Mouse (Mus musculus) spleen, postnatal 36 days (tissue): ENCODE measurements around the gene 2310061I04Rik.

ENCODE experiments used
- DNase-seq, 2 experiments: peaks; one replicate each; pipeline ENCODE4 v3.0.0; 2022; ENCODE audit warnings: low spot score in 2 of 2, mixed read lengths in 1 of 2

2310061I04Rik gene

DNA sequence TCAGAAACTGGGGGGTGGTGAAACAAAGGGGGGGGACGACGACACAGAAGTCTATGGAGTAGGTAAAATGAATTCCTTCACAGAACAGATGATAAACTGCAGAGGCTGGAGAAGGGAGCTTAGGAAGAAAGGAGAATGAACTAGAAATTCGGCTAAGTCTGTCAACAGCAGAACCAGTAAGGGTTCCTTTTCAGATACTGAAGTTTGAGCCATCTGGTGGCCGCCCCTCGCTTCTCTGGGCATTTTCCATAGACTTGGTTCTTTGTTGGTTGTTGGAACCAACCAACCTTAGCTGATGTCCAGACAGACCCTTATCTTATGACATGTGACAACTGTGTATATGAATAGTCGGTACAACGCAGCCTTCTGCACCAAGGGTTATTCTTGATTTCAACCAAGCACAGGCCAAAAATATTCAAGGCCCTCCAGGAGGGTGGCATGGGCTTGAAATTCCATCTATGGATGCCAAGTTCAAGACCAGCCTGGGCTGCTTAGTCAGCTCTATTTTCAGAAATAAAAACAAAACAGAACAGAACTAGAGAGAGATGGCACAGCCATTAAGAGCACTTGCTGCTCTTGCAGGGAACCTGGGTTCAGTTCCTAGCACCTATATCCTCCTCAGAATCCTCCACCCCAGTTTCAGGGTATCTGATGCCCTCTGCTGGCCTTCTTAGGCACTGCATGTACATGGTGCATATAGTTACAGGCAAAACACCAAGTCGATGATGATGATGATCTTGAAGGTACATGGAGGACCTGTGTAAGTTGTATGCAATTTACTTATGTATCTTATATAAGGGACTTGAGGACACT, 26.1 kb downstream of the 2310061I04Rik start:
- no peak for DNase-seq

DNA sequence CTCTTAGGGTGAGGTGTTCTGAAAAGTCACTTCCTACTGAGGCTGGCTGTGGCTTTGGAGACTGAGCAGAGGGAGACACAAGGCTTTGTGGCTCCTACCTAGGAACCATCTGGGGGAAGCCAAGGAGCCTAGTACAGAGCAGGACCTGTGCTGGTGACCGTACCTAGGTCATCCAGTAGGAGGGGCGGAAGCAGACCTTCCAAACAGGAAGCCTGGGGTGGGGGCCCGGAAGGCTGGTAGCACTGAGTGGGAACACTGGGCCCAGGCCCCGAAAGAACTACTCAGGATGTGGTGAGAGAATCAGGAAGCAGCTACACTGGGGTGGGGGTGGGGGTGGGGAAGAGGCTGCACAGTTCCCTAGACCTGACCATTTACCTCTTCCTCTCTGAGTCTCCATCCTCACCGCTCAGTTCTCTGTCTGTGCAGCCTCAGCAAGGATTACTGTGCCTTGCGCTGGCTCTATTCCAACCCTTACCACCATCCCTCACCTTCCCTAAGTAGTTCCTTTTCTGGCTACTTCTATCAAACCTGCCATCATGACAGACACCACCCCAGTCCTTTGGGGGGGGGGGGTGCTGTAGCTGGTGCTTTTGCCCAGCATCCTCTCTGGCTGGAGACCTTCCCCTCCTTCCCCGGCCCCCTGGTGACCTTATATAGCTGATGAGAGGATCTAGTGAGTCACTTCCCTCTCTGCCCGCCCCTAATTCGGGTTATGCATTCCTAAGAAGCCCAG, 26.9 kb downstream of the 2310061I04Rik start:
- peak; percentile 88 to 91 for DNase-seq

DNA sequence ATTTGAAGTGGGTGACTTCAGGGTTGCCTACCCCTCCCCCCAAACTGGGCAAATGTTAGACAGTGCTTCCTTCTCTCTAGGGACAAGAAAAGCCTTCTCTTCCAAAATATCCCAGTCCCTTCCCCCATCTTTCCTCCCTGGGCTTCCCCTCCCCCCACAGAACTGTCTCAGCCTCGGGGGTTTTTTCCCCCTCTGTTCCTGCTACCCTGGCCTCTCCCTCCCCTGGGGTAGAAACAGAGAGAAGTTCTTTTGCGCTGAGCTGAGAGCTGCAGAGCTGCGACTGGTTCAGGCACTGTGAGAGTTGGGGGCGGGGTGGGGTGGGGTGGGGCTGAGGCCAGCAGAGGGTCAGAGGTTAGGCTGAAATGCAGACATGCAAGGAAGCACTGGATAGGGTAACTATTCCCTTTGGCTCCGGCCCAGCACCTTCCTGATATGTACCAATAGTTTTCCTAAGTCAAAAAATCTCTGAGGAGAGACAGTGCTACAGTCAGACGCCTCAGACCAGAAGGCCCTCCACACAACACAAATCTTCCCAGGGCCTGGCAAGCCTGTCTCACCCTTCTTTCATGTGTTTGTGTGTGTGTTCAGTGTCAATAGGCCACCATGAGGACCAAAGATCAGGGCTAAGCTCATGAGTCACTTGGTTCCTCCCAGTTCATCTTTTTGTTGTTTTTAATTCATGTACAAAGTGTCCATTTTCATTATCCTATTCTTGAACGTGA, 27.7 kb downstream of the 2310061I04Rik start:
- DNase-seq, result peak; percentile 53 to 63

DNA sequence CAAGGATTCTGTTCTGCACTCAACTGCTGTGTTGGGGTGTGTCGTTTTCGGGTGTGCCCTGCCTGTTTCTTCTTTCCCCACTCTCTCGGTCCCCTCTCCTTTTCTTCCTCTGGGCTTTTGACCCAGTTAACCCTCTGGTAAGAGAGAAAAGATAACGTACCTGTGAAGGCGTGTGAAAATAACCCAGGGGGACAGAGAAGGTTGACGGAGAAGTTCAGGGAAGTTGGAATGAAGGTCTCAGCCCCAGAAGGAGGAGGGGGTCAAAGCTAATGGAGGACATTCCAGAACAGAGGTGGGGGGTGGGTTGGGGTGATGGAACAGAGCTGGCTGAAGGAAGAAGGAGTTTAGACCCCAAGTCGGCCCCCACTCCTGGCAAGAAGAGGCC, 28.3 kb downstream of the 2310061I04Rik start:
- DNase-seq, result no peak

DNA sequence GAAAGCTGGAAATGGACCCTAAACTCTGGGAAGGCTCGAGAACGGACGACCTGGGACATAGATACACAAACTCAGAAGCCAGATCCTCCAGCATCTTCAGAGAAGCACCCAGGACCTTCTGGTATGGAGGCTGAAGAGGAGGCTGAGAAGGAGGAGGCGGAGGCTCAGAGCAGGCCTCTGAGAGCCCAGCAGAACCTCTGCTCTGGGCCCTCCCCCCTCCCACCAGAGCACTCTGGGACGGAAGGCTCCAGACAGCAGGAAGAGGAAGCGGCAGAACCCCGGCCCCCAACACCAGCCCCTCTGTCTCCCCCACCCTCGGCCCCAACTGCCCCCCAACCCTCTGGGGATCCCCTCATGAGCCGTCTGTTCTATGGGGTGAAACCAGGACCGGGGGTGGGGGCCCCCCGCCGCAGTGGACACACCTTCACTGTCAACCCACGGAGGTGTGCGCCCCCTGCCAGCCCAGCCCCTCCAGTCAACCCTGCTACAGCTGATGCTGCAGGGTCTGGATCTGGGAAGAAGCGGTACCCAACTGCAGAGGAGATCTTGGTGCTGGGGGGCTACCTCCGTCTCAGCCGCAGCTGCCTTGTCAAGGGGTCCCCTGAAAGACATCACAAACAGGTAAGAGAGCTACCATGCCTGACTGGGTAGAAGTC, 28.9 kb downstream of the 2310061I04Rik start:
- DNase-seq, result peak; percentile 80

DNA sequence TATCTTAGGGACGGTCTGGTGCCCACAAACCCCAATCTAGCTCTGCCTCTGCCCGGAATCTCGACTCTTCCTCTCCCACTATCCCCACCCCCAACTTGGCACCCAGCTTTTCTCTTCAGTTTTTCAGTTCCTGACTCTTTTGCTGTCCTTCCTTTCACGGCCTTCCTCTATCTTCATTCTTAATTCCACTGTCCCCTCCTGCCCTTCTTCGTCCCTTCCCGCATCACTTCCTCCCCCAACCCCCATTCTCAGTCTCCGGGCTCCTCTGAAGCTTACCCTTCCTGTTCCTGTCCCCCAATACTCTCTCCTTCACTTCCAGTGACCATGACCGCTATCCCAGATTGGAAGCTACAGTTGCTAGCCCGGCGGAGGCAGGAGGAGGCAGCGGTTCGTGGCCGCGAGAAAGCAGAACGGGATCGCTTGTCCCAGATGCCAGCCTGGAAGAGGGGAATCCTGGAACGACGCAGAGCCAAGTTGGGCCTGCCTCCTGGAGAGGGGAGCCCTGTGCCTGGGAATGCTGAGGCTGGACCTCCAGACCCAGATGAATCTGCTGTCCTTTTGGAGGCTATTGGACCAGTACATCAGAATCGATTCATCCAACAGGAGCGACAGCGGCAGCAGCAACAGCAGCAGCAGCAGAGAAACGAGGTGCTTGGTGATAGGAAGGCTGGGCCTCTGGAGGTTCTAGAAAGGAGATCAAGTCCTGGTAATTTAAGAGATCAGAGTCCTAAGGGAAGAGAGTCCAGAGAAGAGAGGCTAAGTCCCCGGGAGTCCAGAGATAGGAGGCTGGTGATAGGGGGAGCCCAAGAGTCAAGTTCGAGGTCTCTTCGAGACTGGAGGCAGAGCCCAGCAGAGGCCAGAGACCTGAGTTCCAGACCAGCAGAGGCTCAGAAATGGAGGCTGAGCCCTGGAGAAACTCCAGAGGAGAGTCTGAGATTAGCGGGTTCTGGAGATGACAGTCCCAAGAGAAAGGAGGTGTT, 30.0 kb downstream of the 2310061I04Rik start:
- DNase-seq, result peak; percentile 81

DNA sequence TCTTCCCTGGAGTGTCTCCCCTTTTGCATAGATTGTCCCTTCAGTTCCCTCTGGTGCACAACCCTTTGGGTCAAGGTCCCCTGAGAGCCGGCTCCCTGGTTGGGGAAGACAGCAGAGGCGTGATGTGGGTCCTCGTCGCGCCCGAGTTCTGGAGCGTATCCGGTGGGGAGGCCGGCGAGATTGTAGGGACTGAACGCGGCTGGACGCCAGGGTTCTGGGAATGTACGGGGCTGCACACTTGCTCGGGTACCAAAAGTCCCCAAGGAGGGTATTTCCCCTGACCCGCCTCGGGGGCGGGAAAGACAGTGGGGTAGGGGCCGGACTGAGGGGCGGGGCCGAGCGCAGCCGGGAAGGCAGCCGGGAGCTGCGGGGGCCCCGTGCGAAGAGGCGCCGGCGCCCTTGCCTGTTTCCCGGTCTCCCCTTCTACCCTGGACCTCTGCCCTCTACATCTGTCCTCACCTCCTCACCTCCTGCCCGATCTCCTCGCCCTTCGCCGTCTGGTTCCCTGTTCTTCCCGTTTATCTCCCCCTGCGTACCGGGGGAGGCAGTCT, 30.9 kb downstream of the 2310061I04Rik start:
- DNase-seq, result peak; percentile 81 to 84

DNA sequence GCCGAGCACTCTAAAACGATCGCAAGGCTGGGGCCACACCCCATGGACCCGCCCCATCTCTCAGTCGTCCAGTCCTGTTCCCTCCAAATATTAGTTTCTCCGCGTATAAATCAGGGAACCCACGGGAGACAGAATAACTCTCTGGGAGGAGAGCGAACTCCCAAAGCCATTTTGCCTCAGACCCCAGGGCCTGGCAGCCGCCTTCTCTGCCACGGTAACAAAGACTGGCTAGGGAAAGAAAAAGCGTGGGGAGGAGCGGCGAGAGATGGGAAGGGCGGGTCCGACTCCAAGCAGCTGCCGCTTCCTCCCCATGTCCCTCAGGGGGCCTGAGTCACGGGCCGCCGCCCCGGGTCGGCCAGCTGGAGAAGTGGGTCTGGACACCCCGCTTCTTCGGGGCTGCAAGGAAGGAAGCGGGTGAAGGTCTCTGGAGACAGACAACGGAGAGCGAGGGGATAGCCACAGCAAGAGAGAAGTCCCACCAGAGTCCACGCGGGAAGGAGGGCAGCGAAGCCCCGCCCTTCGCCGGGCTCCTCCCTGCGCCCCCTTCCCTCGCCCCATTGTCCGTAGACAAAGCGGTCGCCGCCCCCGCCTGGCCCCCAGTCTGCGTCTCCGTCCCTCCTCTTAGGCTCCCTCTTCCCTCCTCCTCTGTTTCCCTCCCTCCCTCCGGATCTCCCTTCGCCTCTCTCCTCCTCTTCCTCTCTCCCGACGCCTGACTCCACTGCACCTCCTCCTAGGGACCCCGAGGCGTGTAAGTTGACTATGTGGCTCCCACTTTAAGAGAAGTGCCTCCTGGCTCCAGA, 31.6 kb downstream of the 2310061I04Rik start, which contains the start of gene Ppp1r18:
Gene Ppp1r18, plus strand, starts transcription at position 113 of the 800 bp plus-strand sequence.
- peak; percentile 80 to 83 for DNase-seq

DNA sequence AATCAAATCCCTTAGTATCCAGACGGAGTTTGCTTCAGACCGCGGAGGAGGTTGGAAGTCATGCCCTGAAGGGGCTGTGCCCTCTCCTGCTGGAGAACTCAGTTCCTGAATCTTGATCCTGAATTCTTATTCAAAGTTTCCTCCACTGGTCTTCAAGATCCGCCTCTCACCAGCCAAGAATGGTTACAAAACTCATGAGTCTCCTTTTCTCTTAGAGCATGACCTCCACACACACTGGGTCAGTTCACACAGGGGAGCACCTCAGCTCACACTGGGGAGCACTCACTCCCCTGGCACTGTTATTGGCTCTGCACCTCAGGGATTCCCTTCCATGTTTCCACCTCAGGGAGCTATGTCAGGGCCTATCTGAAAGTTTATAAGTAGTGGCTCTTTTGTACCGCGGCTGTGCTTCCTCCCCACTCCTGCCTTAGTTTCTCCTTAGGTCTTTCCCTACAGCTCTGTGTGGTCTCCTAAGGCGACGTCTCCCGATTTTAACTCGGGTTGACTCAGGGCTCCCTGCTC, 32.3 kb downstream of the 2310061I04Rik start:
- DNase-seq, result no peak

DNA sequence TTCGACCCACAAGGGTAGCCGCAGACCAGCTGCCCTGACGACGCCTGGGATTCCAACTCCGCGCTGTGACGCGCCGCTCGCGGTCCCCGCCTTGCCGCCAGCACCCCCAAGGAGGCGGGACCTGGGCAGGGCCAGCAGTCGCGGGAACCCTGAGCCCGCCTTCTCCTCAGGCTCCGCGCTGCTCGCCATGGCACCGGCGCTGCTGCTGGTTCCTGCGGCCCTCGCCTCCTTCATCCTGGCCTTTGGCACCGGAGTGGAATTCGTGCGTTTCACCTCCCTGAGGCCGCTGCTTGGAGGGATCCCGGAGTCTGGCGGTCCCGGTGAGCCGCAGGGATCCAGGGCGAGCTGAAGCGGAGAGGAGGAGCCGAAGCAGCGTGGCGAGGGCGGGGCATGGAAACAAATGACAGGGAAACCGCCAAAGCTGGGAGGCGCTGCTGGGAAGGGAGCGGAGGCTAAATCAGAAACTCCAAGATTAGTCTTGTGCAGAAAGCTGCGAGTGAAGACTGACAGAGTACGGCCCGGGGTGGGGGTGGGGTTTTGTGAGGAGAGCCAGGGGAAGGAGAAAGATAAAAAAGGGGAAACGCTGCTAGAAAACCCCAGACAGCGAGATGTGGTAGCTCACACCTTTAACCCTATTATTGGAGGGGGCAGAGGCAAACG, 35.9 kb downstream of the 2310061I04Rik start, which contains the start of gene Nrm:
Gene Nrm, plus strand, starts transcription at position 121 of the 660 bp plus-strand sequence.
- peak; percentile 86 to 87 for DNase-seq

DNA sequence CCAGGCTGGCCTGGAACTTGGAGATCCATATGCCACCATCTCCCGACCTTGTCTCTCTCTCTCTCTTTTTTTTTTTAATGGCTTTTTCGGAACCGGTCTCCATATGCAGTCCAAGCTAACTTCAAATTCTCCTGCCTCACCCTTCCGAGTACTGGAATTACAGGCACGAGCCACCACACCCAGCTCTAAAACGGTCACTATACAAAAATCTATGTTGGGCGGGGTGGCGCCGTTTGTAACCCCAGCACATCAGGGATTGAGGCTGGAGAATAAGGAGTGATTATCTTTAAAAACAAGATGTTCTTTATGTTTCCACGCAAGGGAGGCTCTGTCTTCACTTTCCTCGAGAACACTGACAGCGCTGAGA, 36.4 kb downstream of the 2310061I04Rik start:
- DNase-seq, result no peak

DNA sequence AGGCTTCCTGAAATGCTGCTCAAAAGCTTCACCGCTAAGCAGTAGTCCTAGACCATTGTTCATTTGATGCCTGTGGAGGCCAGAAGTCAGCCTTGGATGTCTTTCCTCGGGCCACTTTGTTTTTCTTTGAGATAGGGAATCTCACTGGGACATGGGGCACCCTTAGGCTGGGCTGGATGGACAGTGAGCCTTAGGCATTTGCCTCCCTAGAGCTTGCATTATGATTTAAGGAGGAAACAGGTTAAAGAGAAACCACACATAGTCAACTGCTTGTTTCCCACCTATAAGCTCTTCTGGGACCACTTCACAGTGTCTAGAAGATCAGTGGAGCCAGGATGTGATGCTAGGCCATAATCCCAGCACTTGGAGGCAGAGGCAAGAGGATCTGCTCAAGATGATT, 37.4 kb downstream of the 2310061I04Rik start:
- DNase-seq, result no peak

DNA sequence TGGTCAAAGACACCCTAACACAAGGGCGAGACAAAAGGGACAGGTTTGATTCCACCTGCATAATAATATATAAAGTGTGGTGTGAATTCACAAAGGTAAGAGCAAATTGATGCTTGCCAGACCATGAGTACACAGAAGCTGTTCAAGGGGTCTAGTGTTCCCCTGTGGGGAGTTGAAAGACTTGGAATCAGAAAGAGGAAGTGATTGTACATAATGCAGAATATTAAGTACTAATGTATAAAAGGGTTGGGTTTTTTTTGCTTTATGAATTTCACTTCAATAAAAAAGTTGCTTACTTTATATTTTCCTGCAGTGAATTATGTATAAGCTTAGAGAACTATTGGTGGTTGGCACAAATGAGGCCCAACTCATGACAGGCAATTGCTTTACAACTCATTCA, 37.9 kb downstream of the 2310061I04Rik start:
- DNase-seq, result no peak

DNA sequence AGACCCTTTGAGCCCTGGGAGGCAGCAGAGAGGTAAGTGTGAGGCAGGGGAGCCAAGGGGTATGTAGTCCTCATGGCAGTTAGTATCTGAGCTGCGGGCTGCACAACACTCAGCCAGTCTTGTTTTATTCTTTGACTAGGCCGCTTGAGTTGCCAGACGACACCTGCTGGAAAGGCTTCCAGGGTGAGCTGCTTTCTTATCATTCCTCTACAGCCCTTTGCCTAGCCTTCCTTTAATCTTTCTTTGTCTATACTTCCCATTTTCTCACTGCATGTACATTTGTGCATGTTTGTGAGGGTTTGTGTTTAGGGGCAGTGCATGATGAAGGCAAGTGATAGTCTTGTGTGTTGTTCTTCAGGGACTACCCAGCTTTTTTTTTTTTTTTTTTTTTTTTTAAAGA, 46.3 kb downstream of the 2310061I04Rik start:
- no peak for DNase-seq

DNA sequence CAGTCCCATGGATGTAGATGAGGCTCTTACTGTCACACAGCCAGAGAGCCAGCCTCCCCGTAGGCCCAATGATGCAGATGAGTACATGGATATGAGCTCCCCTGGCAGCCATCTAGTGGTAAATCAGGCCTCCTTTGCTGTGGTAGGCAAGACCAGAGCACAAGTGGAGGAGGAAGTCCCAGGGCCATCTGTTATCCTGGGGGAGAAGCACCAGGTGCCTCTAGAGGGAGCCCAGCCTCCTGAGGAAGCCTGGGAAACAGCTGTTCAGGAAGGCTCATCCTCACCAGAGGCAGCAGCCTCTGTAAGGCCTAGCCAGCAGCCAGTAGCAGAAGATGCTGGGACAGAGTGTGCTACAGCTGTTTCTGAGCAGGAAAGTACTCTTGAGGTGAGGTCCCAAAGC, 49.1 kb downstream of the 2310061I04Rik start:
- DNase-seq, result no peak

DNA sequence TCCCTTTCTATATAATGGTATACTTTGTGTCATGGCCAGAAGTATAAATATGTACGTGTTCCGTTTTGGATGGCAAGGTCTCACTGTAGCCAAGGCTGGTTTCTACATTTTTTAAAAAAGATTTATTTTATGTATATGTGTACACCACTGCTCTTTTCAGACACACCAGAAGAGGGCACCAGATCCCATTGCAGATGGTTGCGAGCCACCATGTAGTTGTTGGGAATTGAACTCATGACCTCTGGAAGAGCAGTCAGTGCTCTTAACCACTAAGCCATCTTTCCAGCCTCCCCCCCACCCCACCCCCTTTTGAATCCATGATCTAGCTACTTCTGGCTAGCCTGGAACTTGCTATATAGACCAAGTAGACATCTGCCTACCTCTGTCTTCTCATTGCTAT, 53.7 kb downstream of the 2310061I04Rik start:
- no peak for DNase-seq
